Mouse (Mus musculus): ENCODE results near the gene Rab30.
"Not testable (repeated sequence)": the region's sequence is repeated elsewhere in the genome, so short reads cannot be mapped to it uniquely, and the experiment has no call there.

The Rab30 gene

GRCm38 (mm10) chr7:92743325-92743724, 1.9 kb downstream of the Rab30 start:
- DNase-seq (ENCODE audit: inconsistent age in 2 of 2, low spot score in 1 of 2), result no peak

GRCm38 (mm10) chr7:92750395-92750794, 9.0 kb downstream of the Rab30 start:
- no peak for DNase-seq (ENCODE audit: inconsistent age in 2 of 2, low spot score in 1 of 2)

GRCm38 (mm10) chr7:92758067-92758466, 16.7 kb downstream of the Rab30 start:
- no peak for DNase-seq (ENCODE audit: inconsistent age in 2 of 2, low spot score in 1 of 2)

GRCm38 (mm10) chr7:92760651-92761050, 19.2 kb downstream of the Rab30 start:
- no peak for DNase-seq (ENCODE audit: inconsistent age in 2 of 2, low spot score in 1 of 2)

- no peak for DNase-seq (ENCODE audit: inconsistent age in 2 of 2, low spot score in 1 of 2)
Measured at GRCm38 (mm10) chr7:92761161-92761560, 19.8 kb downstream of the Rab30 start.

GRCm38 (mm10) chr7:92765426-92765825, 24.0 kb downstream of the Rab30 start:
- DNase-seq (ENCODE audit: inconsistent age in 2 of 2, low spot score in 1 of 2), result no peak

GRCm38 (mm10) chr7:92766096-92767090, 25.0 kb downstream of the Rab30 start:
- DNase-seq (ENCODE audit: inconsistent age in 2 of 2, low spot score in 1 of 2), result no peak

GRCm38 (mm10) chr7:92768116-92768515, 26.7 kb downstream of the Rab30 start:
- not testable (repeated sequence) for DNase-seq (ENCODE audit: inconsistent age in 2 of 2, low spot score in 1 of 2)

- no peak for DNase-seq (ENCODE audit: inconsistent age in 2 of 2, low spot score in 1 of 2)
Measured at GRCm38 (mm10) chr7:92768859-92769258, 27.5 kb downstream of the Rab30 start.

- no peak for DNase-seq (ENCODE audit: inconsistent age in 2 of 2, low spot score in 1 of 2)
Measured at GRCm38 (mm10) chr7:92773006-92773405, 31.6 kb downstream of the Rab30 start.

GRCm38 (mm10) chr7:92773596-92773995, 32.2 kb downstream of the Rab30 start:
- no peak for DNase-seq (ENCODE audit: inconsistent age in 2 of 2, low spot score in 1 of 2)

GRCm38 (mm10) chr7:92774741-92775140, 33.3 kb downstream of the Rab30 start:
- no peak for DNase-seq (ENCODE audit: inconsistent age in 2 of 2, low spot score in 1 of 2)

- DNase-seq (ENCODE audit: inconsistent age in 2 of 2, low spot score in 1 of 2), result no peak
Measured at GRCm38 (mm10) chr7:92775703-92776102, 34.3 kb downstream of the Rab30 start.

- DNase-seq (ENCODE audit: inconsistent age in 2 of 2, low spot score in 1 of 2), result no peak
Measured at GRCm38 (mm10) chr7:92776647-92777046, 35.2 kb downstream of the Rab30 start.

GRCm38 (mm10) chr7:92777108-92777973, 35.9 kb downstream of the Rab30 start:
- peak; percentile 19 to 73 for DNase-seq (ENCODE audit: inconsistent age in 2 of 2, low spot score in 1 of 2)

GRCm38 (mm10) chr7:92779058-92779457, 37.7 kb downstream of the Rab30 start:
- DNase-seq (ENCODE audit: inconsistent age in 2 of 2, low spot score in 1 of 2), result no peak

GRCm38 (mm10) chr7:92781361-92781760, 40.0 kb downstream of the Rab30 start:
- DNase-seq (ENCODE audit: inconsistent age in 2 of 2, low spot score in 1 of 2), result no peak

- no peak for DNase-seq (ENCODE audit: inconsistent age in 2 of 2, low spot score in 1 of 2)
Measured at GRCm38 (mm10) chr7:92781948-92782347, 40.5 kb downstream of the Rab30 start.

GRCm38 (mm10) chr7:92782511-92782910, 41.1 kb downstream of the Rab30 start:
- peak; percentile 18 to 30 for DNase-seq (ENCODE audit: inconsistent age in 2 of 2, low spot score in 1 of 2)

- DNase-seq (ENCODE audit: inconsistent age in 2 of 2, low spot score in 1 of 2), result no peak
Measured at GRCm38 (mm10) chr7:92783166-92783806, 41.9 kb downstream of the Rab30 start.

- DNase-seq (ENCODE audit: inconsistent age in 2 of 2, low spot score in 1 of 2), result no peak
Measured at GRCm38 (mm10) chr7:92783914-92784313, 42.5 kb downstream of the Rab30 start.
